Mouse (Mus musculus) kidney, postnatal 10 days (tissue): ENCODE results near the gene Trim75.

Source experiments
- DNase-seq: peaks from one replicate; pipeline ENCODE4 v3.0.0; 2021; ENCODE audit warnings: mixed read lengths

Trim75 gene

DNA sequence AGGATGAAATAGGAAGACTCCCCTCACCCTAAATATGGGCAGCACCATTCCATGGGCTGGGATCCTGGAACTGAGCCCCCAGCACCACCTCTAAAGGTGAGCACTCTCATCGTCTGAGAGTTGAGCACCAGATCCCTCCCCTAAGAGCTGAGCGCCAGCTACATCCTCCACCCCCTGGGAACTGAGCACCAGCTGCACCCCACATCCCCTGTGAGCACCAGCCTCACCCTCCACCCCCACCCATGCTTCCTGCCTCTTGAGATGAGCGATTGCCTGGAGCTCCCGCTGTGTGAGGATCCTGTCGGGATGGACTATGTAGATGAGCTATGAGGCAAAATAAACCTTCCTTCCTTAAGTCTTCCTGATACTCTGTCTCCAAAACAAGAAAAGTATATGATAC, 44.7 kb downstream of the Trim75 start:
- DNase-seq = no peak

DNA sequence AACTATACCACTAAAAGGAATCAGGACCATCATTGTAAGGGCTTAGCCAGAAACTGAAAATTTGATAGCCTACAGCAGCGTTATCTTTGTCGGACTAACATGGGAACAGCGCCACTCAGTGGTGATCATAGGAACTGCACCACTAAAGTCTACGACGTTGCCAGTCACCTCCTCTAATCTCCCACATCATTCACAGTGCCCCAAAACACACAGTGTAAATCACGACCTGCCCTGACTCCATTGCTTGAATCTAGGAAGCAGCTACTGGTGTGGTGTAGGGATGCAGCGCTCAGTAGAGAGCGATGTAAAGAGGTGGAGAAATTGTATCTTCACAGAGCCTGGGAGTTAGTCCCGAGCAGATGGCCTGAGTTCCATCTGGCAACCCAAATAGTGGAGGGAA, 46.1 kb downstream of the Trim75 start:
- peak; percentile 88 for DNase-seq

DNA sequence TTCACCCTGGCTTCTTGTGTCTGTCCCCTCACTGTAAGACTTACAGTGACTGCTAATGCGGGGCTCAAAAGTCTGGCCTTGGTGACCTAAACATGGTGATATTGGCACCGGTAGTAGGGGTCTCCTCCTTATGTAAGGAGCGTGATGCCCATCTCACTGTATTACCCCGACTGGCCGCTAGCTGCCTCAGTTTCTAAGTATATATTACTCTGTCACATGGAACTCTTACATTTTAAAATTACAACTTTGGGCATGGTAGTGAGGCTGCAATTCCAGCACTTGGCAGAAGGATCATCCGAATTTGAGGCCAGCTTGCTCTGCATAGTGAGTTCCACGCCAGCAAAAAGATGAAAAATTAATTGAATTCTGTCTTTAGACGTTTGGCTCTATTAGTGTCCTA, 46.6 kb downstream of the Trim75 start:
- DNase-seq = no peak

DNA sequence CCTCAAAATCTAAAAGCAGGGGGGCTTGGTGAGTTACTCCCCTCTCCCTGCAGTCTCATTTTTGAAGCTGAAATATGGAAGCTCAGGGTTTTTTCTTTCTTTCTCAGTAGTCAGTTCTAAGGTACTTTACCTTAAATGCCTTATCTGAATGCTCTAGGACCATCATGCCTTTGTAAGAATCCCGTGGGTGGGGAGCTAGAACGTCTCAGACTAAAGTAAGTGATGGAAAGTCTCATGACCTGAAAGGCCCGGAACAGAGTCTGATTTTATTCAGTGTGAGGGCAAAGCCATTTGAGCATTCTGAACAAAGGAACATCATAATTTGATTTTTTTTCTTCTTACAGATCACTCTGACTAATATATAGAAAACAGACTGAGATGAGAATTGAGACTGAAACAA, 52.6 kb downstream of the Trim75 start:
- DNase-seq = no peak
